Mouse (Mus musculus): ENCODE data around the gene 4930544D05Rik.
A peak's percentile ranks its signal among the peaks of the same experiment; 100 is the strongest.
"Not testable (repeated sequence)": the region's sequence is repeated elsewhere in the genome, so short reads cannot be mapped to it uniquely, and the experiment has no call there.

Gene 4930544D05Rik

DNA sequence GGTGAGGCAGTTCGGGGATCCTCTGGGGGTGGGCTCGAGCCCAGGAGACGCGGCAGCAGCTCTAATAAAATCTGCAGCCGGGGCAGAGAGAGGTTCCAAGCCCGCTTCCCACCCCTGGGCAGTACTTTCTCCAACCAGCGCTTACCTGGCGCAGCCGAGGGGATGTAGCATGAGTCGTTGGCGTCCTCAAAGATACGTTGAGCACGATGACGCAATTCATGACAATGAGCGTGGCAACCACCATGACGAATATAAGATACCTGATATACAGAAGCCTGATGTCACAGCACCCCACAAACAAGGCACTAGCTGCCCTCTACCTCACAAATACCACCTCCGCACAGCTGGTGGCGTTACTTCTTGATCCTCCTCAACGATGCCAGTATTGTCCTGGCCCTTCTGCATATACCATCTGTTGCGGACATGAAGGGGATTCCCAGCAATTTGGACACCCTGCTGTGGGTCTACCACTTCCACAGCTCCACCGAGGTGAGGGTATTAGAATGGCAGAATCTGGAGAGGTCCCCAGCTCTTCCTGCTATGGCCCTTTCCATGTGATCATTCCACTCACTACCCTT lies at the start of gene 4930544D05Rik:
4930544D05Rik (plus strand) TSS at position 333 of the 578 bp plus-strand sequence.
- peak; percentile 17 for DNase-seq (ENCODE audit: low spot score)

DNA sequence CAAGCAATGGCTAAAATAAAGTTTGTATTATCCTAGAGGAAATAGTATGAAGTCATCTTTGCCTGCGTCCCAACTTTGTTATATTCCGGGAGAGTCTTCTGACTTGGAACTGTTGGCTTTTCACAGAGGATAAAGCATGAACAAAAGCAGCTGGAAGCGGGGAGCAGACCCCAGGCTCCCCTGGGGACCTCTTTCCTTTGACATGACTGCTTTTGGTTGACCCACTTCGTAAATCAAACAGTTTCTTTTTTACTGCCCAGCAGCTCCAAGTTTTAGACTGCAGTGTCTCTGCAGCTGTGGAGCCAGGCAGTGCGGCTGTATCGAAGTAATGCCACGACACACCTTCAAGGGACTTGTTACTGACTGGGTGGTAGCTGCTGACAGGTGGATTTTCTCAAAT lies 49.1 kb upstream of the 4930544D05Rik start:
- DNase-seq (ENCODE audit: low spot score): no peak

DNA sequence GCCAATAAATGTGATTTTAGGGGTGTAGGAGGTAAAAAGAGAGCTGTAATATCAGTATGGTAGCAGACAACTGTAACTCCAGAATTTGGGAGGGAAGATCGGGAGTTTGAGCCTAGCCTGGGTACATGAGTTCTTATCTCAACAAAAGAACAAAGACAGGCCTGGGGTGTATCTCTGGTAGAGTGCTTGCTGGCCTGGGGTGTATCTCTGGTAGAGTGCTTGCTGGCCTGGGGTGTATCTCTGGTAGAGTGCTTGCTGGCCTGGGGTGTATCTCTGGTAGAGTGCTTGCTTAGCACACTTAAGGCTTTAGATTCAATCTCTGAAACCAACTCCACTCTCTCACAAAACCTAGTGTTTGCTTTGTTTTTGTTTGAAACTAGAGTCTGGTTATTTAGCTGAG lies 45.0 kb upstream of the 4930544D05Rik start:
- not testable (repeated sequence) for DNase-seq (ENCODE audit: low spot score)

DNA sequence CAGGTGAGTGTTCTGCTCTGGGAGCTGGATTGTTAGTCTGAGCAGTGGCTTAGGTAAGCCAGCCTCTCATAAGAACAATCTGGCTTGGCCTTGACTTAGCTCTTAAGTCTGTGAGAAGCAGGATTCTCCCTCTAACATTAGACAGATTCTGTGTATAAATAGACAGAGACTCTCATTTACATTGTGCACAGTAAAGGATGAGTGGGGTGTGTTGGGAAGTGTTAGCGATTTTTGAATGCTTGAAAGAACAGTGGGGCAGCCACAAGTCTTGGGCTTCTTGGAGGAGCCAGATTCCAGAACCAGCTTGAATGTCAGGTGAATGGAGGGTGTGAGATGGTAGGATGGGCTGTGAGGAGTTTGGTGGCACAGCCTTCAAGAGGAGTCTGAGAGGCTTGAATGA lies 44.0 kb upstream of the 4930544D05Rik start:
- DNase-seq (ENCODE audit: low spot score): no peak

DNA sequence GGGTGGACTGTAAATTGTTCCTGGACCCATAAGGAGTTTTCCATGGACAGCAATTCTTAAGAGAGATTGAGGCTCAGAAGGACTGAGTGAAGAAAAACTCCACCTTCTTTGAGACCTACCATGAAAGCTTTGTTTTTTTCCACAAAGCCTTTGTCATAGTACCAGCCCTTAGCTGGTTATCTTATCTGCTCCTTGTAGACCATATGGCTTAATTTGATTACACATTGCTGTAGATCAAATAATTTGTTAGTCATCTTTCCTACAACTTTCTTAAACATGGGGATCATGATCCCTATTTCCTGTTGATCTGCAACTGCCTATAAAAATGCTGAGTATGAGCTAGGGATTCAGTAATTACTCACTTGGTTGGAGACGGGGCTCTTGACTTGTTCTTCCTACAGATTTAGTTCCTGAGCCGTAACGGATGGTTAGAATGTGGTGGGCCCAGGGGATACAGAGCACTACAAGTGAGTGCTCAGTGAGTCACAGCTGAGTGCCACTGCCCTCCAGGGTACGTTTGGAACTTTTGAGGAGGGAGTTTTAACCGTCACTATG lies 43.2 kb upstream of the 4930544D05Rik start:
- no peak for DNase-seq (ENCODE audit: low spot score)

DNA sequence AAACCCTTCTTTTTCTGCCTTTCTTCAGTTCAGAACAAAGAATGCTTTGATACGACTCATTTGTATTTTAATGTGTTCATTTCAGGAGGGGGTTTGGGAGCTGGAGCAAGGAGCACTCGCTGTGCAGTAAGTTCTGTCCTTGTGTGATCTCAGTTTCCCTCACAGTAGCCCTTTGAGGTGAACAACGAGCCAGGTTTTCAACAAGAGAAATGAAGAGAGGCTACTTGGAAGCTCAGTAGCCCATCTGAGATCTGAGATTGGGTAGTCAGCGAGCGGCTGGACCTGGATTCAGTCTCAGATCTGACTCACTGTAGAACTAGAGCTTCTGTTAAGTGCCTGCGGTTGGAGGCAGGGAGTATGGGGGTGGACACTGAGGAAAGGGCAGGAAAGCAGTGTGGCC lies 41.8 kb upstream of the 4930544D05Rik start:
- no peak for DNase-seq (ENCODE audit: low spot score)

DNA sequence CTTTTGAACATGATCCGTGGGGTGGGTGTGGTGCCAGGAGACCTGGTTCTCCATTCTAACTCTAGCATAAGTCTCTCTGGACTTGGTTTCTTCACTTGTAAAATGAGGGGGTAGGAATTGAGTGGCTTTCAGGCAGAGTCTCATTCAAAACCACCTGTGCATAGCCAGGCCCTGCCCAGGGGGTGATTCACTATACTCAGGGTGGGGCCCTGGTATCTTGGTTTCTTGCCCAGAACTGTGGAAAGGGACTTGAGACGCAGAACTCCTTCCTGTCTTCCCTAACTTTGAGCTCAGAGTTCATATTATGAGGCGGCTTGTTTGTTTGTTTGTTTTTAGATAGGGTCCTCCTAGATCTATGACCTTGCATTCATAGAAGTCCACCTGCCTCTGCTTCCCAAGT lies 38.4 kb upstream of the 4930544D05Rik start:
- no peak for DNase-seq (ENCODE audit: low spot score)

DNA sequence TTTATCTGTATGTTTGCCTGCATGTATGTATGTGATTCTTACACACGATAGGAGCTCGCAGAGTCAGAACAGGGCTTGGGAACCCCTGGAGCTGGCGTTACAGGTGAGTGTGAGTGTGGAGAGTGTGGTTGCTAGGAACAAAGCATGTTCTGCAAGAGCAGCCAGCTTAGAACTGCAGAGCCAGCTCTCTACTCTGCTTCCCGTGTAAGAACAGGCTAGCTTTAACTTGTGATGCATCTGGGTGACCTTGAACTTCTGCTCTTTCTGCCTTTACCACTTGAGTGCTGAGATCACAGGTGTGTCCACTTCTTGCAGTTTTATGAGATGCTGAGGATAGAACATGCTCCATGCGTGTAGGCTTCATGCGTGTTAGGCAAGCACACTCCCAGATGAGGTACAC lies 36.7 kb upstream of the 4930544D05Rik start:
- DNase-seq (ENCODE audit: low spot score): no peak

DNA sequence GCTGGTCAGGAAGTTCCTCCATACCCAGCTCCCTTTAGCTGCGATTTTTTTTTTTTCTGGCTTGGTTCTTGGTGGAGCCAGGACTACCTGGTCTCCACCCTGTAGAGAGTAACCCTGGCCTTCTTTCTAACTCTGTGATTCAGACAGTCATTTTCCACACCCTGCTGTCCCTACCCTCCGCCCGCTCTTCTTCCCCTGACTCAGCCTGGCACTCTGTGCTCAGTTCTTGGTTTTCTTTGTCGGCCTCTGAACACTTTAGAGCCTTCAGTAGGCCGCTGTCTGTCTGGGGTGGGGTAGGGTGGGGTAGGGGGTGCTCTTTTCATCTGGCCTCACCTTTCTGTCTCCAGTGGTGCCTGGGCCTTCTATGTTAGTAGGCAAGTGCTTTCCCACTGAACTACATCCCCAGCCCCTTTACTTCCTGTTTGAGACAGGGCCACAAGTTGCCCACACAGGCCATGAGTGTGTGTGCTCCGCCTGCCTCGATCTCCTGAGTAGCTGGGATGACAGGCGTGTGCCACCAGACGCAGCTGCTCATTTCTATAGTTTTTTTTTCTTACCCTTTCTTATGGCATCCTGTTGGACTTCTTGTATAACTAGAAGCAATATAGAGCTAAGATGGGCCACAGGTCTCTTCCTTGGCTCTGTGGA lies 35.8 kb upstream of the 4930544D05Rik start:
- DNase-seq (ENCODE audit: low spot score): no peak

DNA sequence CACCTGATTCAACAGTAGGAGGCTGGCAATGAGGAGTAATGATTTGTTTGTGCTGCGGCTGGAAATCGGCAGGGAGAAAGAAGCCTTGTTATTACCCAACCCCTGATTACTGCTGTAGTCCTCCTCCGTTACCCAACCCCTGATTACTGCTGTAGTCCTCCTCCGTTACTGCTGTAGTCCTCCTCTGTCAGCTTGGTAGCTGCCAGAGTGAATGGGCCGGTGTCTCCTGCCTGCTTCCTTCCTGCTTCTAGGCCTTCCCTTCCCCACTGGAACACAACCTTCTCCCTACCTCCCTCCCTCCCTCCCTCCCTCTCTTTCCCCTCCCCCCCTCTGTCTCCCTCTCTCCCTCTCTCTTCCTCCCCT lies 35.3 kb upstream of the 4930544D05Rik start:
- DNase-seq (ENCODE audit: low spot score): no peak

DNA sequence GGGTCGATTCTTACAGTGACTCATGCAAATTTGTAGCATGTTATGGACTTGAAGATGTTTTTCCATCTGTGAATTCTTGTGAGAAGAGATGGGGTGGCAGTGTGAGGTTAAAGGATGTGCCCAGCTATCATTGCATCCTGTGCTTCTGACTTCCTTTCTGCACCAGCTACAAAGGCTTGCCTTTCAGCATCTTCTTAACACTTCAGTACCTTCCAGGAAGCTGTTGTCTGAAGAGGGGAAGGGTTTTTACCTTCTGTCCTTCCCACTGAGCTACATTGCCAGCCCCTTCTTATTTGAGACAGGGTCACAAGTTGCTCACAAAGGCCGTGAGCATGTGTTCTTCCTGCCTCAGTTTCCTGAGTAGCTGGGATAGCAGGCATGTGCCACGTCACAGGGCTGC lies 34.7 kb upstream of the 4930544D05Rik start:
- DNase-seq (ENCODE audit: low spot score): no peak

DNA sequence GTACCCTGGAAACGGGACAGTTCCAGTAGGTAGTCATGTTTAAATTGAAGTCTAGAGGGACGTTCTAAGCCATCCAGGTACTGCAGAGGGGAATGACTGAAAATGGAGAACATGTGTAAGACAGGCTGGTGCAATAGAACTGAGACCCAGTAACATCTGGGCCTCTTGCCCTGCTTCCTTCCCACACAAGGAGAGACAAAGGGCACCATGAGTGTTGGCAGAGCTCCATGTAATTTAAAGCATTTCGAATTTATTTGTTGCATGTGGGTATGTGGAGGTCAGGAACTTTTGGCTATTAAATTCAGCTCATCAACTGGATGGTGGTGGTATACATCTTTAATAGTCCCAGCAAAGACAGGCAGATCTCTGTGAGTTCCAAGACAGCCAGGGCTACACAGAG lies 33.5 kb upstream of the 4930544D05Rik start:
- no peak for DNase-seq (ENCODE audit: low spot score)

DNA sequence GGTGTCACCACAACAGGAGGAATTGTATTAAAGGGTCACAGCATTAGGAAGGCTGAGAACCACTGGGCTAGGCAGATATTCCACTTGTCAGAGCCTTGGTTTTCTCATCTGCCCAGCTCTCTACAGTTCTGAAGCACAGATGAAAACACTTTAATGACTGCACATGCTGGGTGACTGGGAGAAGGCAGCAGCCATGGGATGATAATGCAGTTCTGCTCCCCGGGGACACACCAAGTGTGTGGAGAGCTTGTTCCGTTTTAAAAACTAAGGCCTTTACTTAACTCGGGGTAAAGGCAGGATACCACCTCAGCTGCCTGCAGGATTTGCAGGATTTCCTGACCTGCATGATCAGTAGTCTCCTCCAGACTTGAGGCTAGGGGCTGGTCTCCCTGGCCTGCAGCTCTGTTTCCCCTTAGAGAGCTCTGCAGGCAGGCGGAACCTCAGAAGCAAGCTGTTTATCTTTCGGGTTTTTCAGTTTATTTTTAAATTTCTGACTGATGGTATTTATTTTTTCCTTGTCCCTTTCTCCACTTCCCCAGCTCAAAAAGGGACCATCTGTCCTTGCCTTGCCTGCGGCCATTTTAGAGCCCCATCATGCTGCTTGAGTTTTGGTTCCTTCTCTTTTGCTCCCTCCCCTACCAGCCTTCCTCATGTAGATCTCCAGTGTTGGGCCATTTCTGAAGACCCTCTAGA lies 32.5 kb upstream of the 4930544D05Rik start:
- no peak for DNase-seq (ENCODE audit: low spot score)

DNA sequence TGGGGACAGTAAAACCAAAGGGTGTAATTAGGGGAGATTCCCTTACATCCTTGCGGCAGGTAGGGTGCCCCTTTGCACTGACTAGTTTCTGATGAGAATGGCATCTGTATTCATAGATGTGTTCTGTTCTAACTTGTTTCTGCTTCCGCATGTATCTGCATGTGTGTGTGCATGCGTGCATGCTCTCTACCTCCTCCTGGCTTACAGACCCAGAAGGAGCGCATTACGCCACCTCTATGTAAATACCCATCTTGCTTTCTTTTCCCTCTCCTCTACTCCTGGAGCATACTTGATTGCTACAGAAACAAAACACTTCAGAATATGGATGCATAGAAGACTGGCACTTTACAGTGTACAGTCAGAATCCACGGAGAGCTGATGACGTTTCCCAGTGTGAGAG lies 31.9 kb upstream of the 4930544D05Rik start:
- DNase-seq (ENCODE audit: low spot score): no peak

DNA sequence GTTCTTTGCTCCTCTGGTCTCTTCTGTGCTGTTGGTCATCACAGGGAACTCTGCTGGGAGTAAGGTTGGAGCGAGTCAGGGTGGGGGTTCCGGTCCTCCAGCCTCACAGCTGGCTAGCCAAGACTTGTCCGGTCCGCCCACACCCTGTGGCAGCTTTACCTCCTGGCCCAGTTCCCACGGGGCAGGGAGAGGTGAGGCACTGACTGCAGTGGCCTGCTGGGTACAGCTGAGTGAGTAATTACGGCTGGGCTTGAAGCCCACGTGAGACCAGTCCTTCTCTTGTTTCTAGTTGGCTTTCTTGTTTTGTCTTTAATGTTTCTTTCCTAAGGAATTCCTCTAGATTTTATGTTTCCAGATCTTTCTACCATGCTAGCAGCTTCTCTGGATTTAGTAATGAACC lies 30.2 kb upstream of the 4930544D05Rik start:
- no peak for DNase-seq (ENCODE audit: low spot score)

DNA sequence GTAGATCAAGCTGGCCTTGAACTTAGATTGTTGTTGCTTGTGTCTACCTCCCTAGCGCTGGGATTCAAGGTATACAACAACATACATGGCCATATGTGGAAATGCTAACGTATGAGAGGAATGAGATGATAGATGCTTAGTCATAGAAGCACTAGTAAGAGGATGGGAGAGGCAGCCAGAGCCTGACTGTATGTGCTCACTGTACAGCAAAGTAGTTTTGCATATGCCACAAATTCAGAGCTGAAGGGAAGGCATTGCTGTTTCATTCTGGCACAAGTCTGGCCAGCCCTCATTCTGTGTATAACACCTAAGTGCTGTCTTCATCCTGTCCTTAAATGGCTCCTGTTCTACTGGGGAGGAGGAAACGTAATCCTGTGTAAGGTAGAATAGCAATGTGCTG lies 29.4 kb upstream of the 4930544D05Rik start:
- no peak for DNase-seq (ENCODE audit: low spot score)

DNA sequence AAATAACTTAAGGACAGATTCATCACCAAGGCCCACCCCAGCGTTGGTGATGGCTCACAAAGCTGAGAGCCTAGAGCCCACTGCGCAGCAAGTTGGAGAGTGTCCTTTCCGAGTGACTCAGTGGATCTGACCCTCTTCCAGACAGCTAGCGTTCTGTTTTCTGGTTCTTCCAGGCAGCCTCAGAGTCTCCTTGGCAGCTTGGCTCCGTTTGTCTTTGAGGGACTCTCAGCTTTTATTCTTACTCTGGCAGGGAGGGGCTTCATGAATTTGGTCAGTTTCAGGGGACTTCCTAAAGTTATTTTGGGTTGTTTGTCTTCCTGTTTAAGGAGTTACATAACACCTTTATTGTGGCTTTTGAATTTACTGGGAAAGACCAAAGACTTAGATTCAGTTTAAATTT lies 28.7 kb upstream of the 4930544D05Rik start:
- DNase-seq (ENCODE audit: low spot score): no peak

DNA sequence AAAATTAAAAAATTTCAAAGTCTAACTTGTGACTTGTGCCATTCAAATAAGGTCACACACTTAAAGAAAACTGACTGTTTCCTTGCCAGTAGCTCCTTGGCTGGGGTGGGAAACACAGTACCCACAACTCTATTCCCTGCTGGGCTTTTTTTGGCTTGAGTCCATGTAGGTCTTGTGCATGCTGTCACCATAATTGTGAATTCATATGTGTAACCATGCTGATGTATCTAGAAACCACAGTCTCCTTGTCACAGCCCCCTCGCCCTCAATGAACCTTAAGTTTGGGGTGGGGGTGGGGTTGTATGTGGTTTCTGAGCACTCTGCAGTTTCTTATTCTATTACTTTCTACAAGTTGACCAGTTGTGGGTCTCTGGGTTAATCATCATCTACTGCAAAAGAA lies 23.9 kb upstream of the 4930544D05Rik start:
- no peak for DNase-seq (ENCODE audit: low spot score)

DNA sequence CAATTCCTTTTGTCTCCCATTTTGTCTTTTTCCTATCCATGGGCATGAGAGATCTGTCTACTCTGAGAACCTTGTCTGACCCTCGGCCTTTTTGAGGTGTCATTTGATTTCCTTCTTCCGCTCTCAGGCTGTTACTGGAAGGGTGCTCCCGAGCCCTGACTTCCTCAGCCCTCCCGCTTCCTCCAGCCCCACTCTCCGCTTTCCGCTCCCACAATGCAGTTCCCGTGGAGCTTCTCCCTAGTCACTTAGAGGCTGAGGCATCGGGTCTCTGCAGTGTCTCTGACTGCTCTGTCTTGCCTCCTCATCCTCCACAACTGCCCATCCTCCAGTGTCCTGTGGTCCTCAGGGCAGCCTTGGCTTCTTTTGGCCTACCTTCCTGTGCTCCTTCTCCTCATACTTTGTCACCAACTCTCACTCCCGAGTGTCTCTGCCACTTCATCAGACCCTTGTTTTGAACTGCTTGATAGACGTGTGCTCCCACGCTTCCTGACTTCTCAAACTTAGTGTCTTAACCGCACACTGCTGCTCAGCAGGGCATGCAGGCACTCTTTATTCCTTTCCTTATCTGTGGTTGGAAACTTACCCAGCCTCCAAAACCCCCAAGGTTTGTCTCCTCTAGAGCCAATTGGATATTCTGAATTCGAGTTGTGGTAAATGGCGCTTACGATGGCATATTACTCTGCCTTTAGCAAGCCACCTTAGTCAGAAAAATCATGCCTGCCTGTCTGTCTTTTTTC lies 21.2 kb upstream of the 4930544D05Rik start:
- no peak for DNase-seq (ENCODE audit: low spot score)

DNA sequence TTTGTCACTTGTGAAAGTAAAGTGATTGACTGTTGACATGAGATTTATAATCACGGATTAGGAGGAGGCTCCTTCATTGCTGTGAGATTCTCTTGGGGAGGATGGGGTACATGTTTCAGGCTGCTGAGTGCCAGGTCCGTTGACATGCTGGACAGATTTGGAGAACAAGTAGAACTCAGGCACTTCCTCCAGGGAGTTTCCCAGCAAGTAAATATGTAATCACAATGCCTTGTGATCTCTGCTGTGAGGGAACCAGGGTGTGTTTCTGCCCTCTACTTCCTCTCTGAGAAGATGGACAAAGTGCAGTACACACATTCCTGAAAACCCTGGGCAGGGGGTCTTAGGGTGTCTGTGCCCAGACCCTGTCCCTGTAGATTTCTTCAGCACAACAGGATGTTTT lies 20.0 kb upstream of the 4930544D05Rik start:
- no peak for DNase-seq (ENCODE audit: low spot score)

DNA sequence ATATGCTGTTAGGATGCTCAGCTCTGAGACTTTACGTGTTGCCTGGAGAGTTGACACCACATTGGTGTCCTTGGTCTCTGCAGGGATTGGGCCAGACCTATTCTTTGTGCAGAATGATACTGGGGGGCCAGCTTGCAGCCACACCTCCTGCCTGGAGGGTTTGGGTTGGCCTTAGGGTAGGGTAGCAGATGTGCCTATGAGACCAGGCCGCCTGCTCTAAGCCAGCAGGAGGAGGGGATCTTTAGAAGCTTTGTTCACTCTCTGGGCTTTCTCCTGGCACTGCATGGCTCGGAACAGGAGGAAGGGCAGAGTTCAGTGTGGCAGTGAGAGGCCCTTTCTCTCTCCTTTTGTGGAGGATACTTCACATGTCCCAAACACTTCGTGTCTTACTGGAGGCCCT lies 19.6 kb upstream of the 4930544D05Rik start:
- DNase-seq (ENCODE audit: low spot score): no peak

DNA sequence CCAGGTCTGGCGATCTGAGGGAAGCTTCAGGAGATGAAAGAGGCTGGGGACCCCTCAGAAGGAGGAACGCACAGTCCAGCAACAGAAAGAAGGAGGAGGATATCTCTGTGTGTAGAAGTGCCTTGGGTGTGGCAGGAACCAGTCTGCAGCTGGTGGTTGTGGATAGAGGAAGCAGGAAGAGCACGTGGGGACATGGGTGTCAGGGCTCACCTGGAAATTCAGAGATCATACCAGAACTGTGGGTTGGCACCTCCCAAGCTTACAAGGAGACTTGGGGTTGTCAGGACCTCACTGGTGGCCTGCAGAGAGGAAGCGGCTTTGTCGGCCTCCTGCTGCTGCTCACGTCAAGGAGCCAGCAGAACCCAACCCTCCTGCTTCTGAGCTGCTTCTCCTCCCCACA lies 18.3 kb upstream of the 4930544D05Rik start:
- no peak for DNase-seq (ENCODE audit: low spot score)
